Mouse (Mus musculus): ENCODE measurements around the gene Mndal. TPM values are rescaled to one million over a fixed set of nuclear protein-coding genes. Genes with fewer than 3 reads are reported as not detected.
"Not testable (repeated sequence)": the region's sequence is repeated elsewhere in the genome, so short reads cannot be mapped to it uniquely, and the experiment has no call there.

The Mndal gene
- total and polyA plus RNA-seq, 3 experiments, result 6.6 to 12.8 (median 12.7) TPM

GRCm38 (mm10) chr1:173853711-173854110 lies 88.6 kb downstream of the Mndal start:
- H3K27me3 ChIP-seq (ENCODE audit: control insufficient read depth, insufficient read depth, low read length); H3K36me3 ChIP-seq (ENCODE audit: control insufficient read depth, insufficient read depth, low read length); H3K79me2 ChIP-seq (replicated peaks; ENCODE audit: control insufficient read depth, insufficient read depth, low read length); H3K27ac ChIP-seq; H3K4me3 ChIP-seq; intact Hi-C loops (cut with DNase I); H3K9ac ChIP-seq (ENCODE audit: low read depth, low read length); DNase-seq; H3K4me1 ChIP-seq (ENCODE audit: control insufficient read depth, insufficient read depth, low read length): not testable (repeated sequence)
- TF ChIP-seq CTCF (IDR thresholded peaks at IDR 0.05), result peak; percentile 68

DNA sequence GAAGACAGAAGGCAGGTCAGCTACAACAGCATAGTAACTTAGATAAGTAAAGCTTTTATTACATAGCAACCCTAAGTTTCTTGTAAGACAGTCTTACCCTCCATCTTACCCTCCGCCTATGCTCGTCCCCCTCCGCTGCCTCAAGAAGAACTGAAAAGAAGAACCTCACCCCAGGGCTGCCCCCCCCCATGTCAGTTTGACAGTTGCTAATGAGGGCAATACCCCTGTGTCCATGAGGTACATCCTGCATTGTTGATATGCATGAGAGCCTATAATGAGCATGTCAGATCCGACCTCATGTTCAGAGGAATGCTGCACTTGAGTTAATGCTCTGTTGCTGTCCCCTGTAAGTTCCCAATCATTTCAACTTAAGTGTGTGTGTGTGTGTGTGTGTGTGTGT lies 89.4 kb downstream of the Mndal start:
- H3K27ac ChIP-seq; intact Hi-C loops (cut with DNase I): not testable (repeated sequence)
- WGBS, result 81% methylated on average over 4 of the region's 4 CpGs

DNA sequence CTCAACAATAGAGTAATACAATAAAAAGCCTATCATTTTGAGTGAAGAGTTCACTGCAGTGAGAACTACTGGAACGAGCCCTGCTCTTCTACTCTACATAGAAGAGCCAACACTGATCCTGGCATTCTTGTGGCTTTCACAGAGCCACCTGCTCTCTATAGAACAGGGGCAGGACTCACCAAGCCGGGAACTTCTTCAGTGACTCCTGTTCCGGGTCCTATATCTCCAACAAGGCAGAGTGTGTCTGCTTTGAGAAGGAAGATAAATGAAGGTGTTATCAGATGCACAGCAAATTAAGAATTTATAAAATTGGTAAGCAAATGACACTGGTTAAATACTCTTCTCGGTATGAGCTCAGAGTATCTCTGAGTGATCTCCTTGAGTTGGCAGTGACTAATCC lies 96.1 kb downstream of the Mndal start:
- H3K4me3 ChIP-seq; H3K9ac ChIP-seq (ENCODE audit: low read depth, low read length); intact Hi-C loops (cut with DNase I); H3K36me3 ChIP-seq (ENCODE audit: control insufficient read depth, insufficient read depth, low read length); H3K4me1 ChIP-seq (ENCODE audit: control insufficient read depth, insufficient read depth, low read length); H3K79me2 ChIP-seq (replicated peaks; ENCODE audit: control insufficient read depth, insufficient read depth, low read length); DNase-seq; H3K27ac ChIP-seq; H3K27me3 ChIP-seq (ENCODE audit: control insufficient read depth, insufficient read depth, low read length): not testable (repeated sequence)
- WGBS, result 69% methylated on average over 4 of the region's 4 CpGs

More for the DNA sequence above, 89.4 kb downstream of the Mndal start:
- not testable (repeated sequence) for H3K9ac ChIP-seq (ENCODE audit: low read depth, low read length); H3K79me2 ChIP-seq (replicated peaks; ENCODE audit: control insufficient read depth, insufficient read depth, low read length); H3K4me3 ChIP-seq; H3K36me3 ChIP-seq (ENCODE audit: control insufficient read depth, insufficient read depth, low read length); H3K27me3 ChIP-seq (ENCODE audit: control insufficient read depth, insufficient read depth, low read length); H3K4me1 ChIP-seq (ENCODE audit: control insufficient read depth, insufficient read depth, low read length); DNase-seq

DNA sequence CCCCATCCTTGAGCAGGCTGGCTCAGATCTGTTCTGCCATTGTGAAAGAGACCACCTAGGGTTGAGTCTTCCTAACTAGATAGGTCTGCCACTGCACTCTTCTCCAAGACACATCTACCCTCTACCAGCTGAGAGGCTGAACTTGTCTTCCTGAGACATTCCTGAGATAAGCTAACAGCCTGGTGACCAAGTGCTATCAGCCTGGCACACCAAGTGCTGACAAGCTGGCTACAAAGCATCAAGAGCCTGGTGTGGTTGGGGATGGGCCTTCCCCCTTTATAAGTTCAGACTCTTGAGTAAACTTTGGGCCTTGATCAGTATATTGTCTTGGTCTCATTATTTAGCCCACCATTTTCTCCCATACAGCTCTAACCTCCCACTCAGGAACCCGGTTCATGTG lies 97.5 kb downstream of the Mndal start:
- no peaks in the 10 kb centered on the region for H3K79me2 ChIP-seq (replicated peaks; ENCODE audit: control insufficient read depth, insufficient read depth, low read length)
- H3K4me1 ChIP-seq (ENCODE audit: control insufficient read depth, insufficient read depth, low read length), result no peaks in the 10 kb centered on the region
- TF ChIP-seq EP300 (IDR thresholded peaks at IDR 0.05; ENCODE audit: insufficient read depth, low read depth, low read length) (no peak), POLR2A (IDR thresholded peaks at IDR 0.05; ENCODE audit: insufficient read depth, low read depth, low read length) (no peak), CTCF (IDR thresholded peaks at IDR 0.05) (no peak)
- no peak overlapping the region for H3K27ac ChIP-seq
- no peak for DNase-seq
- no peaks in the 10 kb centered on the region for H3K27me3 ChIP-seq (ENCODE audit: control insufficient read depth, insufficient read depth, low read length)
- no peaks in the 10 kb centered on the region for H3K36me3 ChIP-seq (ENCODE audit: control insufficient read depth, insufficient read depth, low read length)
- H3K9ac ChIP-seq (ENCODE audit: low read depth, low read length), result no peak overlapping the region
- WGBS, result 78% methylated on average over 1 of the region's 1 CpGs
- H3K4me3 ChIP-seq, result no peak overlapping the region
- intact Hi-C loops (cut with DNase I), result no loop called here

- H3K36me3 ChIP-seq (ENCODE audit: control insufficient read depth, insufficient read depth, low read length); H3K27me3 ChIP-seq (ENCODE audit: control insufficient read depth, insufficient read depth, low read length); DNase-seq; H3K27ac ChIP-seq; H3K9ac ChIP-seq (ENCODE audit: low read depth, low read length); H3K4me3 ChIP-seq; H3K4me1 ChIP-seq (ENCODE audit: control insufficient read depth, insufficient read depth, low read length); intact Hi-C loops (cut with DNase I); H3K79me2 ChIP-seq (replicated peaks; ENCODE audit: control insufficient read depth, insufficient read depth, low read length): not testable (repeated sequence)
- 64% methylated on average over 2 of the region's 2 CpGs for WGBS
Observed at GRCm38 (mm10) chr1:173821481-173821803, 120.8 kb downstream of the Mndal start.

DNA sequence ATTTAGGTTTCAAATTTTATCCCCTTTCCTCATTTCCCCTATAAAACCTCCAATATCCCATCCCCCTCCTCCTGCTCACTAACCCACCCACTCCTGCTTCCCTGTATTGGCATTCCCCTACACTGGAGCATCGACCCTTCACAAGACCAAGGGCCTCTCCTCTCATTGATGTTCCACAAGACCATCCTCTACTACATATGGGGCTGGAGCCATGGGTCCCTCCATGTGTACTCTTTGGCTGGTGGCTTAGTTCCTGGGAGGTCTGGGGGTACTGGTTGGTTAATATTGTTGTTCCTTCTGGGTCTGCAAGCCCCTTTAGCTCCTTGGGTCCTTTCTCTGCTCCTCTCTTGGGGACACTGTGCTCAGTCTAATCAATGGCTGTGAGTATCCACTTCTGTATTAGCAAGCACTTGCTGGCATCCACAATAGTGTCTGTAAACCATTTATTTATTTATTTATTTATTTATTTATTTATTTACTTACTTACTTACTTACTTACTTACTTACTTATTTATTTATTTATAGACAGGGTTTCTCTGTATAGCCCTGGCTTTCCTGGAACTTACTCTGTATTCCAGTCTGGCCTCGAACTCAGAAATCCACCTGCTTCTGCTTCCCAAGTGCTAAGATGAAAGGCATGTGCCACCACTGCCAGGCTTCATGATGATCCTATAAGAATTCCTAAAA lies 121.4 kb downstream of the Mndal start:
- intact Hi-C loops (cut with DNase I); H3K27ac ChIP-seq: not testable (repeated sequence)
- 80% methylated on average over 2 of the region's 2 CpGs for WGBS

DNA sequence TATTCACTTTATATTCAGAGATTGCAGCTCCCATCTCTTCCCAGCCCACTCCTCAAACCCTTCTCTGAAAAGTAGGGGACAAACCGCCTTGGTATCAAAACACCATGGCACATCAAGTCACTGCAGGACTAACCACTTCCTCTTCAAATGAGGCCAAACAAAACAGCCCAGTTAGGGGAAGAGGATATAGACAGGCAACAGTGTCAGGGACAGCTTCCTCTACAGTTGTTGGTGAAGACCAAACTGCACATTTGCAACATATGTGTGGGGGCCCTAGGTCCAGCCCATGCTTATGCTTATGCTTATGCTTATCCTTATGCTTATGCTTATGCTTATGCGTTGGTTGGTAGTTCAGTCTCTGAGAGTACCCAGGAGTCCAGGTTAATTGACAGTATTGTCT lies 133.0 kb downstream of the Mndal start:
- peak in 1 of 2 experiments; percentile 10 for DNase-seq
- H3K4me1 ChIP-seq (ENCODE audit: control insufficient read depth, insufficient read depth, low read length); H3K36me3 ChIP-seq (ENCODE audit: control insufficient read depth, insufficient read depth, low read length); H3K9ac ChIP-seq (ENCODE audit: low read depth, low read length); H3K27ac ChIP-seq; H3K79me2 ChIP-seq (replicated peaks; ENCODE audit: control insufficient read depth, insufficient read depth, low read length); H3K4me3 ChIP-seq; H3K27me3 ChIP-seq (ENCODE audit: control insufficient read depth, insufficient read depth, low read length); intact Hi-C loops (cut with DNase I): not testable (repeated sequence)
- WGBS, result 59% methylated on average over 2 of the region's 2 CpGs

More for the DNA sequence above, 121.4 kb downstream of the Mndal start:
- not testable (repeated sequence) for DNase-seq; H3K36me3 ChIP-seq (ENCODE audit: control insufficient read depth, insufficient read depth, low read length); H3K4me3 ChIP-seq; H3K9ac ChIP-seq (ENCODE audit: low read depth, low read length); H3K4me1 ChIP-seq (ENCODE audit: control insufficient read depth, insufficient read depth, low read length); H3K79me2 ChIP-seq (replicated peaks; ENCODE audit: control insufficient read depth, insufficient read depth, low read length); H3K27me3 ChIP-seq (ENCODE audit: control insufficient read depth, insufficient read depth, low read length)

Data from heart, adult 2 months (tissue).